Mouse (Mus musculus) CH12.LX (cell line): ENCODE measurements around the gene Ccnd3. TPM values are rescaled to one million over a fixed set of nuclear protein-coding genes. Genes with fewer than 3 reads are reported as not detected.

ENCODE experiments used
- DNase-seq: peaks from one replicate; pipeline ENCODE4 v3.0.0-alpha.2; 2013; ENCODE audit errors: extremely low read depth
- H3K27ac ChIP-seq: 2 replicates; pipeline ENCODE4 v1.5.1; 2012; ENCODE audit warnings: low read depth, mild to moderate bottlenecking, control low read depth, moderate library complexity; ENCODE audit not compliant: insufficient read depth
- H3K27me3 ChIP-seq: replicated peaks from 2 replicates; pipeline ENCODE3; 2012; ENCODE audit warnings: inconsistent platforms
- H3K36me3 ChIP-seq, 2 experiments: replicated peaks in 1 of 2; 2 replicates each; pipeline versions ENCODE3 to v1.6.1; 2012; ENCODE audit warnings: inconsistent platforms in 1 of 2, low read length in 1 of 2, mild to moderate bottlenecking in 1 of 2, mixed read lengths in 1 of 2, moderate library complexity in 1 of 2; ENCODE audit not compliant: control insufficient read depth in 1 of 2, insufficient read depth in 1 of 2
- H3K4me1 ChIP-seq, 2 experiments: 2 replicates each; pipeline ENCODE4 v1.6.1; 2012; ENCODE audit warnings: inconsistent platforms in 1 of 2, moderate library complexity in 1 of 2; ENCODE audit not compliant: insufficient read depth in 2 of 2, control insufficient read depth in 1 of 2
- H3K4me2 ChIP-seq: 2 replicates; pipeline ENCODE4 v1.6.1; 2012; ENCODE audit warnings: low read depth, mild to moderate bottlenecking, control low read depth; ENCODE audit not compliant: poor library complexity, insufficient read depth, severe bottlenecking
- H3K4me3 ChIP-seq, 3 experiments: fragments of 150-350 bp in 1 of 3; sonication (generic) in 1 of 3; replicated peaks in 1 of 3; 2 replicates each; pipeline versions ENCODE3 to v1.5.1; 2011 to 2012; ENCODE audit warnings: low read depth in 2 of 3, low read length in 2 of 3, mild to moderate bottlenecking in 2 of 3, moderate library complexity in 2 of 3, control low read depth in 1 of 3, improper control_type of control experiment in 1 of 3, inconsistent platforms in 1 of 3, mixed read lengths in 1 of 3; ENCODE audit not compliant: poor library complexity in 1 of 3
- H3K79me2 ChIP-seq: replicated peaks from 2 replicates; pipeline ENCODE4 v1.6.1; 2012; ENCODE audit warnings: mild to moderate bottlenecking, moderate library complexity; ENCODE audit not compliant: control insufficient read depth, poor library complexity, insufficient read depth, severe bottlenecking; ENCODE audit errors: extremely low read depth
- H3K9ac ChIP-seq: 2 replicates; pipeline ENCODE4 v1.6.1; 2012; ENCODE audit warnings: low read depth, mild to moderate bottlenecking, control low read depth, moderate library complexity; ENCODE audit not compliant: insufficient read depth
- H3K9me3 ChIP-seq: replicated peaks from 2 replicates; pipeline ENCODE3; 2012; ENCODE audit warnings: low read length, inconsistent platforms, mixed read lengths
- BHLHE40 ChIP-seq: IDR thresholded peaks from 2 replicates; pipeline ENCODE4 v1.6.1; 2011; ENCODE audit warnings: mild to moderate bottlenecking, low read depth, low read length, improper control_type of control experiment
- CHD1 ChIP-seq: IDR thresholded peaks from 2 replicates; pipeline ENCODE4 v1.6.1; 2012; ENCODE audit warnings: low read depth, low read length, improper control_type of control experiment, inconsistent platforms
- CHD2 ChIP-seq: IDR thresholded peaks from 2 replicates; pipeline ENCODE4 v1.6.1; 2011; ENCODE audit warnings: low read length, improper control_type of control experiment
- CTCF ChIP-seq, 2 experiments: IDR thresholded peaks in 1 of 2; conservative IDR thresholded peaks in 1 of 2; 2 replicates each; pipeline ENCODE4 v1.5.1; 2011 to 2012; ENCODE audit warnings: low read depth in 2 of 2, low read length in 2 of 2, improper control_type of control experiment in 1 of 2, inconsistent platforms in 1 of 2, mild to moderate bottlenecking in 1 of 2, moderate library complexity in 1 of 2
- E2F4 ChIP-seq: IDR thresholded peaks from 2 replicates; pipeline ENCODE4 v1.6.1; 2011; ENCODE audit warnings: low read depth, low read length, improper control_type of control experiment; ENCODE audit not compliant: insufficient replicate concordance
- ELF1 ChIP-seq: IDR thresholded peaks from 2 replicates; pipeline ENCODE4 v1.6.1; 2014; ENCODE audit warnings: low read depth, mild to moderate bottlenecking, inconsistent platforms, low read length, improper control_type of control experiment
- EP300 ChIP-seq: IDR thresholded peaks from 2 replicates; pipeline ENCODE4 v1.6.1; 2011; ENCODE audit warnings: low read length, improper control_type of control experiment
- ETS1 ChIP-seq: conservative IDR thresholded peaks from 2 replicates; pipeline ENCODE4 v1.6.1; 2012; ENCODE audit warnings: low read depth, mild to moderate bottlenecking, inconsistent platforms, low read length, improper control_type of control experiment, moderate library complexity
- HCFC1 ChIP-seq: IDR thresholded peaks from 2 replicates; pipeline ENCODE4 v1.6.1; 2012; ENCODE audit warnings: low read depth, mild to moderate bottlenecking, inconsistent platforms, low read length, improper control_type of control experiment
- IRF4 ChIP-seq: IDR thresholded peaks from 2 replicates; pipeline ENCODE4 v1.6.1; 2014; ENCODE audit warnings: low read depth, mild to moderate bottlenecking, inconsistent platforms, low read length, improper control_type of control experiment
- JUND ChIP-seq: conservative IDR thresholded peaks from 2 replicates; pipeline ENCODE4 v1.6.1; 2011; ENCODE audit warnings: low read depth, low read length, improper control_type of control experiment
- KAT2A ChIP-seq: IDR thresholded peaks from 2 replicates; pipeline ENCODE4 v1.6.1; 2012; ENCODE audit warnings: low read length, improper control_type of control experiment, inconsistent platforms; ENCODE audit not compliant: insufficient replicate concordance
- MAFK ChIP-seq: IDR thresholded peaks from 2 replicates; pipeline ENCODE4 v1.6.1; 2011; ENCODE audit warnings: low read length, improper control_type of control experiment; ENCODE audit not compliant: insufficient replicate concordance
- MAX ChIP-seq: IDR thresholded peaks from 2 replicates; pipeline ENCODE4 v1.6.1; 2011; ENCODE audit warnings: low read length, improper control_type of control experiment
- MAZ ChIP-seq: IDR thresholded peaks from 2 replicates; pipeline ENCODE4 v1.6.1; 2012; ENCODE audit warnings: low read depth, mild to moderate bottlenecking, inconsistent platforms, low read length, improper control_type of control experiment, moderate library complexity
- MEF2A ChIP-seq: IDR thresholded peaks from 2 replicates; pipeline ENCODE4 v1.6.1; 2014; ENCODE audit warnings: low read depth, mild to moderate bottlenecking, inconsistent platforms, low read length, improper control_type of control experiment, borderline replicate concordance
- NELFE ChIP-seq: IDR thresholded peaks from 2 replicates; pipeline ENCODE4 v1.6.1; 2011; ENCODE audit warnings: low read depth, low read length, improper control_type of control experiment
- NRF1 ChIP-seq: IDR thresholded peaks from 2 replicates; pipeline ENCODE4 v1.6.1; 2014; ENCODE audit warnings: low read depth, mild to moderate bottlenecking, inconsistent platforms, low read length, improper control_type of control experiment, moderate library complexity
- POLR2AphosphoS2 ChIP-seq: IDR thresholded peaks from 2 replicates; pipeline ENCODE4 v1.6.1; 2011; ENCODE audit warnings: low read depth, low read length, improper control_type of control experiment
- SIN3A ChIP-seq: IDR thresholded peaks from 2 replicates; pipeline ENCODE4 v1.6.1; 2012; ENCODE audit warnings: low read length, improper control_type of control experiment, inconsistent platforms
- UBTF ChIP-seq: IDR thresholded peaks from 2 replicates; pipeline ENCODE4 v1.6.1; 2012; ENCODE audit warnings: low read depth, mild to moderate bottlenecking, inconsistent platforms, low read length, improper control_type of control experiment, moderate library complexity
- USF2 ChIP-seq: conservative IDR thresholded peaks from 2 replicates; pipeline ENCODE4 v1.6.1; 2011; ENCODE audit warnings: low read depth, low read length, improper control_type of control experiment
- ZC3H11A ChIP-seq: IDR thresholded peaks from 2 replicates; pipeline ENCODE4 v1.6.1; 2012; ENCODE audit warnings: low read depth, mild to moderate bottlenecking, inconsistent platforms, low read length, improper control_type of control experiment
- ZKSCAN1 ChIP-seq: IDR thresholded peaks from 2 replicates; pipeline ENCODE4 v1.6.1; 2012; ENCODE audit warnings: low read depth, inconsistent platforms, low read length, improper control_type of control experiment, borderline replicate concordance
- ZMIZ1 ChIP-seq: IDR thresholded peaks from 2 replicates; pipeline ENCODE4 v1.6.1; 2012; ENCODE audit warnings: low read depth, mild to moderate bottlenecking, inconsistent platforms, low read length, improper control_type of control experiment
- ZNF384 ChIP-seq: IDR thresholded peaks from 2 replicates; pipeline ENCODE4 v1.6.1; 2012; ENCODE audit warnings: low read depth, low read length, improper control_type of control experiment, inconsistent platforms
- dilution Hi-C: fragments of 300-500 bp; cut with MboI; formaldehyde crosslinking; loops from 2 replicates; pipeline ENCODE4 v1.14.3; 2020; ENCODE audit warnings: low sequenced_read_pairs; ENCODE audit not compliant: extremely low pct_unique_long_range_greater_than_20kb, extremely low pct_ligation_motif_present
- in situ Hi-C: fragments of 300-500 bp; cut with MboI; formaldehyde crosslinking; loops from 3 replicates; pipeline ENCODE4 v1.14.3; 2019; ENCODE audit warnings: low sequenced_read_pairs, low pct_ligation_motif_present, low pct_unique_long_range_greater_than_20kb, mixed read lengths
- polyA plus RNA-seq: library from polyadenylated mRNA; unstranded; fragments of >175 nt; gene quantifications from 2 replicates; pipeline ENCODE4 v1.2.1, GENCODE M21; 2012; ENCODE audit warnings: low read depth; ENCODE audit not compliant: insufficient read length
- total RNA-seq, 2 experiments: library from RNA; depleted of rRNA; stranded (reverse); fragments of 300-350 nt in 1 of 2; fragments of >200 nt in 1 of 2; gene quantifications; 2 replicates each; pipeline ENCODE4 v1.2.3; 2012 to 2014

Ccnd3 gene
- total and polyA plus RNA-seq, 3 experiments, result 30.6 to 121 (median 48.7) TPM

- no peak for DNase-seq
- Histone ChIP-seq H3K4me3 (no peak overlapping the region), H3K36me3 (no peaks in the 10 kb centered on the region), H3K27me3 (no peaks in the 10 kb centered on the region), H3K27ac (no peak overlapping the region), H3K9ac (no peak overlapping the region), H3K9me3 (no peaks in the 10 kb centered on the region), H3K4me1 (peaks cover 4 to 15% of the 10 kb centered on the region in 2 experiments; a peak in 3 of 4 replicates), H3K4me2 (no peak overlapping the region), H3K79me2 (no peaks in the 10 kb centered on the region; the same call in 1 of the 2 replicates)
- in situ Hi-C loops, result no loop called here
- dilution Hi-C loops, result no loop called here
- TF ChIP-seq EP300, result no peak
- TF ChIP-seq ZMIZ1, result no peak
- no peak for TF ChIP-seq MAX
- TF ChIP-seq NRF1, result no peak
- no peak for TF ChIP-seq UBTF
- TF ChIP-seq MAZ, result no peak
- no peak for TF ChIP-seq E2F4
- TF ChIP-seq ELF1, result no peak
- no peak for TF ChIP-seq SIN3A
- TF ChIP-seq ZNF384, result no peak
- TF ChIP-seq MAFK, result no peak
These were observed 31.0 kb downstream of the Ccnd3 start for GRCm38 (mm10) chr17:47535812-47536236.

DNA sequence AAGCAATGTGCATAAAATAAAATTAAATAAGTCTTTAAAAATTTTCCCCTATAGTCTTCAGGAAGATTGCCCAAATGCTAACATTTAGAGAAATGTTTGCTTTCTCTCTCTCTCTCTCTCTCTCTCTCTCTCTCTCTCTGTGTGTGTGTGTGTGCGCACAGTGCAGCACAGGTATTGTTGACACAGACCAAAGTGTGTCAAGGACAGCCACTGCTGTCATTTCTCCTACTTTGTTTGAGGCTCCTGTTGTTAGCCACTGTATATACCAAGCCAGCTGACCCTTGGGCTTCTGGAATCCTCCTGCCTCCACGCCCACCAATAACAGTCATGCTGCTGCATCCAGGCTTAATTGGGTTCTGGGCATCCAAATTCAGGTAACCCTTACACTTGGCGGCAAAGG is 33.2 kb downstream of the Ccnd3 start:
- no peaks in the 10 kb centered on the region; the same call in 1 of the 2 replicates for H3K79me2 ChIP-seq
- DNase-seq, result no peak
- H3K4me3 ChIP-seq, result no peak overlapping the region
- peaks cover 2 to 14% of the 10 kb centered on the region in 2 experiments; a peak in 2 of 4 replicates for H3K4me1 ChIP-seq
- dilution Hi-C loops, result no loop called here
- no peak overlapping the region for H3K9ac ChIP-seq
- no peaks in the 10 kb centered on the region for H3K27me3 ChIP-seq
- TF ChIP-seq POLR2AphosphoS2 (no peak), ELF1 (no peak), UBTF (no peak), NRF1 (no peak), BHLHE40 (no peak), ZC3H11A (no peak)
- no peaks in the 10 kb centered on the region for H3K9me3 ChIP-seq
- no peak overlapping the region for H3K27ac ChIP-seq
- no peaks in the 10 kb centered on the region for H3K36me3 ChIP-seq
- in situ Hi-C loops, result no loop called here
- no peak overlapping the region for H3K4me2 ChIP-seq

DNA sequence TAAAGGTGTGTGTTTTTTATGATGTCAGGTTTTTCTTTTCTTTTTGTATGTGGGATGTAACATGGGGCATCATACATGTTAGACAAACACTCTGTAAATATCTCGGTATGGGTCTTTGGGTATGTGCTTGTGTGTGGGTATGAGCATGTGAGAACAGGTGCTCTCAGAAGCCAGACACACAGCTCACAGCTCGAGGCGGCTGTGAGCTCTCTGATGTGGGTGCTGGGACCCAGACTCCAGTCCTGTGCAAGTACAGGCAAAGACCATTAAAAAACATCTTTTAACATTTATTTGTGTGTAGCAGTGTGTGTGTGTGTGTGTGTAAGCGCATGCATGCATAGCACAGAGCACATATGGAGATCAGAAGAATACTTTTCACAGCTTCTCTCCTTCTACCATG is 34.3 kb downstream of the Ccnd3 start:
- Histone ChIP-seq H3K9me3 (no peaks in the 10 kb centered on the region), H3K9ac (no peak overlapping the region), H3K27ac (no peak overlapping the region)
- no peak for TF ChIP-seq CHD2
- no peak for TF ChIP-seq ELF1
- TF ChIP-seq JUND, result no peak
- no peak for TF ChIP-seq CHD1
- TF ChIP-seq MEF2A, result no peak
- TF ChIP-seq ETS1, result no peak
- TF ChIP-seq NELFE, result no peak
- no peak for TF ChIP-seq IRF4
- no peak for TF ChIP-seq SIN3A
- no peak for TF ChIP-seq USF2
- TF ChIP-seq KAT2A, result no peak
- TF ChIP-seq POLR2AphosphoS2, result no peak
- no peak for TF ChIP-seq ZC3H11A
- no peak for TF ChIP-seq MAFK
- TF ChIP-seq CTCF (conservative IDR thresholded peaks at IDR 0.05 in 1 of 2, IDR thresholded peaks at IDR 0.05 in 1 of 2; ENCODE audit: low read depth in 2 of 2, low read length in 2 of 2), result no peak
- no peak for TF ChIP-seq HCFC1
- TF ChIP-seq MAX, result no peak
- TF ChIP-seq EP300, result no peak
- no peak for TF ChIP-seq ZKSCAN1

More for the DNA sequence above, 34.3 kb downstream of the Ccnd3 start:
- dilution Hi-C loops, result no loop called here
- Histone ChIP-seq H3K36me3 (no peaks in the 10 kb centered on the region), H3K4me3 (no peak overlapping the region), H3K4me2 (no peak overlapping the region), H3K79me2 (no peaks in the 10 kb centered on the region; the same call in 1 of the 2 replicates), H3K4me1 (peaks cover 2 to 19% of the 10 kb centered on the region in 2 experiments; a peak in 2 of 4 replicates), H3K27me3 (no peaks in the 10 kb centered on the region)
- no peak for DNase-seq
- in situ Hi-C loops, result no loop called here
